ENCODE assay signal across 24 mouse cellular contexts in genomic region chr19:31759855-31760254, GRCm38 (mm10). TPM values are rescaled to one million over a fixed set of nuclear protein-coding genes. Genes with fewer than 3 reads are reported as not detected.
DNase-seq lines count a peak whose midpoint lies in the region; ATAC-seq and TF ChIP-seq lines count a peak whose summit lies in the region.
"Had no signal": no experiment of that assay in that cellular context is flagged by ENCODE, and none has a peak within 500 bp of the region (broad histone marks: within the 10 kb centered on the region; RNA-seq: fewer than 3 reads in every experiment).

No protein-coding gene starts in this region.

- H3K27ac ChIP-seq in heart, embryonic 11.5 days (ENCODE audit: low read depth, low read length) = peak overlapping the region; percentile 64; the same call in 1 of the 2 replicates
- peak overlapping the region; percentile 42 for H3K27ac ChIP-seq in heart, embryonic 13.5 days (replicated peaks)
- no peak overlapping the region for H3K27ac ChIP-seq in heart, postnatal 0 days (ENCODE audit: low read depth)
- H3K27ac ChIP-seq: embryonic facial prominence, embryonic 10.5 days; embryonic facial prominence, embryonic 12.5 days; forebrain, embryonic 13.5 days; forebrain, embryonic 15.5 days had no signal

- H3K9me3 ChIP-seq in heart, embryonic 11.5 days (replicated peaks; ENCODE audit: control insufficient read depth, low read length) = no peaks in the 10 kb centered on the region
- no peaks in the 10 kb centered on the region for H3K9me3 ChIP-seq in heart, embryonic 13.5 days
- H3K9me3 ChIP-seq in heart, postnatal 0 days (replicated peaks; ENCODE audit: control insufficient read depth, low read length) = no peaks in the 10 kb centered on the region
- H3K9me3 ChIP-seq: embryonic facial prominence, embryonic 10.5 days; embryonic facial prominence, embryonic 12.5 days; forebrain, embryonic 13.5 days; forebrain, embryonic 15.5 days; G1E had no signal

- H3K9ac ChIP-seq in heart, embryonic 11.5 days (ENCODE audit: low read depth, low read length) = no peak overlapping the region
- no peak overlapping the region for H3K9ac ChIP-seq in heart, embryonic 13.5 days
- H3K9ac ChIP-seq in heart, postnatal 0 days (replicated peaks; ENCODE audit: low read depth, low read length) = no peak overlapping the region
- H3K9ac ChIP-seq: embryonic facial prominence, embryonic 12.5 days; forebrain, embryonic 13.5 days; forebrain, embryonic 15.5 days had no signal

- TF ChIP-seq CTCF in heart, postnatal 0 days (IDR thresholded peaks at IDR 0.05; ENCODE audit: low read depth) = no peak

- intact Hi-C loops in heart, postnatal 14 days (cut with DNase I) = loop anchor here (5.0 to 10.0 kb wide), 4 partner anchors 207 to 1093 kb away; partner anchors contain the start of gene Cstf2t

- DNase-seq in heart, adult 11 months = no peak
- DNase-seq in heart, adult 9 months (ENCODE audit: low spot score in 2 of 2) = no peak
- no peak for DNase-seq in heart, postnatal 0 days (ENCODE audit: low spot score)
- no peak for DNase-seq in heart, postnatal 14 days
- DNase-seq: adrenal gland, adult 8-10 months; adrenal gland, postnatal 14 days; adrenal gland, postnatal 36 days; B cell, adult 2 months; cerebellum, adult 11-12 months; cerebellum, adult 2 months; cerebellum, adult 9-10 months; cerebellum, postnatal 10 days; cerebellum, postnatal 25 days had no signal

- no peak for TF ChIP-seq EP300 in heart, postnatal 0 days (IDR thresholded peaks at IDR 0.05; ENCODE audit: low read depth)

- ATAC-seq in heart, embryonic 11.5 days (replicated peaks; ENCODE audit: insufficient number of reproducible peaks, low FRiP score, low TSS enrichment) = no peak
- no peak for ATAC-seq in heart, embryonic 13.5 days (ENCODE audit: extremely low read depth, insufficient number of reproducible peaks, low FRiP score, low TSS enrichment)
- no peak for ATAC-seq in heart, postnatal 0 days (ENCODE audit: insufficient read depth, low read depth)
- ATAC-seq: activated CD4-positive, CD25-positive, alpha-beta regulatory T cell, adult 4 months; CD4-positive, CD25-positive, alpha-beta regulatory T cell, adult 4 months; forebrain, embryonic 13.5 days; forebrain, embryonic 15.5 days; Patski had no signal

- WGBS in heart, embryonic 11.5 days (ENCODE audit: insufficient replicate concordance) = 34% methylated on average over 3 of the region's 3 CpGs
- 29% methylated on average over 3 of the region's 3 CpGs for WGBS in heart, embryonic 13.5 days
- WGBS in heart, postnatal 0 days = 45% methylated on average over 3 of the region's 3 CpGs

- no peaks in the 10 kb centered on the region for H3K27me3 ChIP-seq in heart, embryonic 11.5 days (ENCODE audit: control insufficient read depth, insufficient read depth, low read length)
- no peaks in the 10 kb centered on the region for H3K27me3 ChIP-seq in heart, embryonic 13.5 days (replicated peaks)
- H3K27me3 ChIP-seq in heart, postnatal 0 days (ENCODE audit: control insufficient read depth, insufficient read depth, low read length) = no peaks in the 10 kb centered on the region
- H3K27me3 ChIP-seq: CH12.LX; embryonic facial prominence, embryonic 12.5 days had no signal

- H3K4me2 ChIP-seq in heart, embryonic 11.5 days = no peak overlapping the region; the same call in 1 of the 2 replicates
- H3K4me2 ChIP-seq in heart, embryonic 13.5 days = 0 out of 2 replicates have a peak overlapping the region, but pooled peaks have one; percentile 16
- H3K4me2 ChIP-seq in heart, postnatal 0 days (ENCODE audit: low read depth, low read length) = 0 out of 2 replicates have a peak overlapping the region, but pooled peaks have one; percentile 4
- H3K4me2 ChIP-seq: embryonic facial prominence, embryonic 12.5 days; forebrain, embryonic 13.5 days; forebrain, embryonic 15.5 days had no signal

- peaks cover 9% of the 10 kb centered on the region; the same call in 1 of the 2 replicates for H3K4me1 ChIP-seq in heart, embryonic 11.5 days (ENCODE audit: control insufficient read depth, insufficient read depth, low read length)
- peaks cover 46% of the 10 kb centered on the region for H3K4me1 ChIP-seq in heart, embryonic 13.5 days
- H3K4me1 ChIP-seq in heart, postnatal 0 days (ENCODE audit: control insufficient read depth, insufficient read depth) = no peaks in the 10 kb centered on the region; the same call in 1 of the 2 replicates

- no peaks in the 10 kb centered on the region for H3K36me3 ChIP-seq in heart, embryonic 11.5 days (ENCODE audit: control insufficient read depth, insufficient read depth, low read length)
- no peaks in the 10 kb centered on the region for H3K36me3 ChIP-seq in heart, embryonic 13.5 days
- no peaks in the 10 kb centered on the region for H3K36me3 ChIP-seq in heart, postnatal 0 days (replicated peaks; ENCODE audit: control insufficient read depth, insufficient read depth, low read length)
- H3K36me3 ChIP-seq: embryonic facial prominence, embryonic 10.5 days; embryonic facial prominence, embryonic 12.5 days; forebrain, embryonic 15.5 days; G1E had no signal

- no peak overlapping the region for H3K4me3 ChIP-seq in heart, embryonic 11.5 days (ENCODE audit: low read depth, low read length)
- H3K4me3 ChIP-seq in heart, embryonic 13.5 days = no peak overlapping the region
- no peak overlapping the region for H3K4me3 ChIP-seq in heart, postnatal 0 days (ENCODE audit: low read depth, low read length)
- H3K4me3 ChIP-seq: embryonic facial prominence, embryonic 10.5 days; embryonic facial prominence, embryonic 12.5 days; forebrain, embryonic 13.5 days; forebrain, embryonic 15.5 days had no signal

RNA-seq across cellular contexts. Expression of gene Prkg1, which starts 5.0 kb away (rescaled TPM):
- polyA plus RNA-seq in heart, embryonic 11.5 days (2014; fragmentation: Nextera tagmentation; extraction: Ambion mirVana) = 8.2 and 10.9 TPM in 2 replicates
- polyA plus RNA-seq in heart, embryonic 13.5 days (2015; fragmentation: Nextera tagmentation; extraction: Ambion mirVana) = 6.4 and 6.9 TPM in 2 replicates
- total RNA-seq in heart, postnatal 0 days (2014; rRNA removed; ENCODE audit: low replicate concordance) = 11.2 and 14.6 TPM in 2 replicates
- 4.5 TPM in 2 replicates for polyA plus RNA-seq in heart, postnatal 0 days (2015; fragmentation: Nextera tagmentation; extraction: Ambion mirVana)
- total RNA-seq in heart, postnatal 14 days (2021) = 10 to 100 TPM; 18.8 to 19.1 TPM
- total RNA-seq: CH12.LX had no signal
- polyA plus RNA-seq: Patski had no signal
